Mouse (Mus musculus) heart, embryonic 12.5 days (tissue): Measurements from ENCODE around the gene Ifitm5. TPM values are rescaled to one million over a fixed set of nuclear protein-coding genes. Genes with fewer than 3 reads are reported as not detected.

Experiments used
- ATAC-seq: fragments of 200-750 bp; cut with Nextera tagmentation; 2 replicates; pipeline ENCODE4 v1.8.0; 2017; ENCODE audit warnings: moderate TSS enrichment, moderate library complexity; ENCODE audit not compliant: insufficient number of reproducible peaks, low FRiP score
- H3K27ac ChIP-seq: fragments of 300-500 bp; sonication (generic); 2 replicates; pipeline ENCODE4 v1.5.1; 2016; ENCODE audit warnings: mild to moderate bottlenecking, moderate library complexity; ENCODE audit not compliant: poor library complexity, severe bottlenecking
- H3K27me3 ChIP-seq: fragments of 300-500 bp; sonication (generic); replicated peaks from 2 replicates; pipeline ENCODE4 v1.6.1; 2016; ENCODE audit warnings: mild to moderate bottlenecking, moderate library complexity
- H3K36me3 ChIP-seq: fragments of 300-500 bp; sonication (generic); 2 replicates; pipeline ENCODE4 v1.6.1; 2016; ENCODE audit warnings: mild to moderate bottlenecking, moderate library complexity
- H3K4me1 ChIP-seq: fragments of 300-500 bp; sonication (generic); replicated peaks from 2 replicates; pipeline ENCODE4 v1.6.1; 2016; ENCODE audit warnings: mild to moderate bottlenecking
- H3K4me2 ChIP-seq: fragments of 300-500 bp; sonication (generic); 2 replicates; pipeline ENCODE4 v1.6.1; 2016; ENCODE audit warnings: mild to moderate bottlenecking, moderate library complexity
- H3K4me3 ChIP-seq: fragments of 300-500 bp; sonication (generic); 2 replicates; pipeline ENCODE4 v1.5.1; 2016; ENCODE audit warnings: mild to moderate bottlenecking
- H3K9ac ChIP-seq: fragments of 300-500 bp; sonication (generic); 2 replicates; pipeline ENCODE4 v1.6.1; 2016; ENCODE audit warnings: mild to moderate bottlenecking, moderate library complexity
- H3K9me3 ChIP-seq: fragments of 300-500 bp; sonication (generic); replicated peaks from 2 replicates; pipeline ENCODE4 v1.6.1; 2016; ENCODE audit warnings: mild to moderate bottlenecking, moderate library complexity
- WGBS: fragments of 180-500 bp; shearing (Covaris S2); methylation state at CpG from one replicate; pipeline ENCODE4 v1.1.7; 2016; 5-methylcytosine and 5-hydroxymethylcytosine counted together
- polyA plus RNA-seq: library from polyadenylated mRNA; unstranded; fragments of >200 nt; fragmentation: Nextera tagmentation; extraction: Ambion mirVana; gene quantifications from 2 replicates; pipeline ENCODE4 v1.2.1, GENCODE M21; 2016

Gene Ifitm5
- polyA plus RNA-seq, 1 experiment from 2014 or later, result 2.0 TPM

DNA sequence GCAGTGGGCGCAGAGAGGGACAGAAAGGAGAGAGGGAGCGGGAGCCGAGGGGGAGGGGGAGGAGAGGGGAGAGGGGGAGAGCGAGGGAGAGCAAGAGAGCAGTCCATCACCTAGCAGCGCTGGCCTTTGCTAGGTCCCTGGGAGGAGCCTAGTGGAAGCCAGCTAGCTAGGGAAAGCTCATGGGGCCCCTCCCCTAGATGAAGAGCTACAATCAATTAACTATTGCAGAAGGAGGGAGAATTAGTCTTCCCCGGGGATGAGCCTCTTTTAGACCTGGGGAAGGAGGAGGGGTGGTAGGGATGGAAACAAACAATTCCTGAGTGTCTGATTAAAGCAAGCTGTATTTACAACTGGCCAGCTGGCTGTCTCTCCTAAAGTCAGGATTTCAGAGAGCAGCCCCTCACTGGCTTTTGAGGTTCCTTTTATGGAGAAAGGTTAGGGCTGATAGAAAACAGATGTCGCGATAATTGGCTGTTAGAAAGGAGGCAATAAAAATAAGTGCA lies 10.4 kb downstream of the Ifitm5 start:
- H3K4me1 ChIP-seq, result peaks cover 15% of the 10 kb centered on the region
- H3K27ac ChIP-seq, result no peak overlapping the region
- 0 out of 2 replicates have a peak overlapping the region, but pooled peaks have one; percentile 4 for H3K4me2 ChIP-seq
- peaks cover 1% of the 10 kb centered on the region; the same call in 1 of the 2 replicates for H3K36me3 ChIP-seq
- H3K4me3 ChIP-seq, result no peak overlapping the region
- WGBS, result 14% methylated on average over 8 of the region's 8 CpGs
- no peaks in the 10 kb centered on the region for H3K9me3 ChIP-seq
- ATAC-seq, result no peak
- H3K9ac ChIP-seq, result peak overlapping the region; percentile 37; the same call in 1 of the 2 replicates
- H3K27me3 ChIP-seq, result peaks cover 17% of the 10 kb centered on the region

- H3K4me2 ChIP-seq, result no peak overlapping the region
- no peak overlapping the region for H3K27ac ChIP-seq
Observed at GRCm38 (mm10) chr7:140938896-140939295, 11.2 kb downstream of the Ifitm5 start.

GRCm38 (mm10) chr7:140938436-140938835 lies 11.7 kb downstream of the Ifitm5 start:
- Histone ChIP-seq H3K27ac (no peak overlapping the region), H3K9ac (no peak overlapping the region), H3K4me1 (peaks cover 15% of the 10 kb centered on the region), H3K4me3 (no peak overlapping the region), H3K9me3 (no peaks in the 10 kb centered on the region), H3K36me3 (no peaks in the 10 kb centered on the region), H3K27me3 (peaks cover 17% of the 10 kb centered on the region), H3K4me2 (no peak overlapping the region)
- ATAC-seq, result no peak
- 34% methylated on average over 3 of the region's 3 CpGs for WGBS

More at GRCm38 (mm10) chr7:140938896-140939295, 11.2 kb downstream of the Ifitm5 start:
- Histone ChIP-seq H3K4me3 (no peak overlapping the region), H3K27me3 (peaks cover 17% of the 10 kb centered on the region), H3K9me3 (no peaks in the 10 kb centered on the region), H3K36me3 (no peaks in the 10 kb centered on the region), H3K4me1 (peaks cover 15% of the 10 kb centered on the region), H3K9ac (no peak overlapping the region)
- ATAC-seq, result no peak
- 35% methylated on average over 2 of the region's 2 CpGs for WGBS

GRCm38 (mm10) chr7:140927181-140927580 lies 22.9 kb downstream of the Ifitm5 start:
- Histone ChIP-seq H3K4me3 (no peak overlapping the region), H3K9ac (no peak overlapping the region), H3K9me3 (0 out of 2 replicates have a peak, but pooled peaks cover 7% of the 10 kb centered on the region), H3K36me3 (no peaks in the 10 kb centered on the region), H3K27me3 (peaks cover 51% of the 10 kb centered on the region), H3K27ac (no peak overlapping the region), H3K4me1 (peaks cover 10% of the 10 kb centered on the region), H3K4me2 (no peak overlapping the region)
- 81% methylated on average over 6 of the region's 6 CpGs for WGBS
- no peak for ATAC-seq

GRCm38 (mm10) chr7:140923070-140923775 lies 26.9 kb downstream of the Ifitm5 start:
- Histone ChIP-seq H3K4me1 (peaks cover 11% of the 10 kb centered on the region), H3K27me3 (peaks cover 84% of the 10 kb centered on the region), H3K4me3 (peak overlapping the region; percentile 39), H3K9ac (no peak overlapping the region), H3K36me3 (no peaks in the 10 kb centered on the region), H3K9me3 (no peaks in the 10 kb centered on the region), H3K4me2 (peak overlapping the region; percentile 66), H3K27ac (no peak overlapping the region)
- WGBS, result 24% methylated on average over 30 of the region's 30 CpGs
- no peak for ATAC-seq

DNA sequence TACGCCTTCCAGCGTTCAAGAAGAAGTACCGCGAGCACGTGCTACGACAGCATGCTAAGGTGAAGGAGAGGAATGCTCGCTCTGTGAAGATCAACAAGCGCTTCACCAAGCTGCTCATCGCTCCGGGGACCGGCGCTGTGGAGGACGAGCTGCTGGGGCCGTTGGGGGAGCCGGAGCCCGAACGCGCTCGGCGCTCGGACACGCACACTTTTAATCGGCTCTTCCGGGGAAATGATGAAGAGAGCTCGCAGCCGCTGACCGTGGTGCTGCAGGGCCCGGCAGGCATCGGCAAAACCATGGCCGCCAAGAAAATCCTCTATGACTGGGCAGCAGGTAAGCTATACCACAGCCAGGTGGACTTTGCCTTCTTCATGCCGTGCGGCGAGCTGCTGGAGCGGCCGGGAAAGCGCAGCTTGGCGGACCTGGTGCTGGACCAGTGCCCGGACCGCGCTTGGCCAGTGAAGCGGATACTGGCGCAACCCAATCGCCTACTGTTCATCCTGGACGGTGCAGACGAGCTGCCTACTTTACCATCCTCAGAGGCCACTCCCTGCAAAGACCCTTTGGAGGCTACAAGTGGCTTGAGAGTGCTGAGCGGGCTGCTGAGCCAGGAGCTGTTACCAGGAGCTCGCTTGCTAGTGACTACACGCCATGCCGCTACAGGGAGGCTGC lies 27.6 kb downstream of the Ifitm5 start:
- Histone ChIP-seq H3K27ac (no peak overlapping the region), H3K36me3 (no peaks in the 10 kb centered on the region), H3K9me3 (no peaks in the 10 kb centered on the region), H3K9ac (peak overlapping the region; percentile 11; the same call in 1 of the 2 replicates), H3K4me1 (peaks cover 11% of the 10 kb centered on the region), H3K4me2 (peak overlapping the region; percentile 66), H3K27me3 (peaks cover 89% of the 10 kb centered on the region), H3K4me3 (peak overlapping the region; percentile 39)
- ATAC-seq, result no peak
- 3% methylated on average over 49 of the region's 49 CpGs for WGBS

DNA sequence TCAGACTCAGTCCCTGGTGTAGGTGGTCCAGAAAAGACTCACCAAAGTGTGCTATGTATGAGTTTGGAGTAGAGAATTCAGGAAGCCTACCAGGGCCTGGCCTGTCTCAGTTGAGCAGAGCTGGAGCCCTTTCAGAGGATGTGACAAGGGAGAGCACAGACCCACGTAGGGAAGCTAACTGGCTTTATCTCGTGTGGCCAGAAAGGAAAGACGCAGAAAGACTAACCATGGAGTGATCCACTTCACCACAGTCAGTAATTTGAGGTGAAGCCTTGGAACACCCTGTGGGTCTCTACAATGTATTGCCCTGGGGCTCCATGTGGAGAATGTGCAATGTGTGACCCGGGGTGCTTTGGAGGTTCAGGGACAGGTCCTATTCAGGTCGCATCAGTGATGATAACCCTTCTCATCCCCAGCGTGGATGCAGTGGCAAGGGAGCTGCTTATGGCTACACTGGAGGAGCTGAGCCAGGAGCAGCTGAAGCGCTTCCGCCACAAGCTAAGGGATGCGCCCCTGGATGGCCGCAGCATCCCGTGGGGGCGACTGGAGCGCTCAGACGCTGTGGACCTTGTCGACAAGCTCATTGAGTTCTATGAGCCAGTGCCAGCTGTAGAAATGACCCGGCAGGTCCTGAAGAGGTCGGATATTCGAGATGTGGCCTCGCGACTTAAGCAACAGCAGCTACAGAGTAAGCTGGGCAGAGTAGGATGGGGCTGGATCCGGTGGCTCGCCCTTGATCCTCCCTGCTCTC lies 28.7 kb downstream of the Ifitm5 start:
- H3K9ac ChIP-seq, result no peak overlapping the region
- H3K9me3 ChIP-seq, result no peaks in the 10 kb centered on the region
- WGBS, result 22% methylated on average over 22 of the region's 22 CpGs
- H3K36me3 ChIP-seq, result no peaks in the 10 kb centered on the region
- ATAC-seq, result no peak
- peaks cover 87% of the 10 kb centered on the region for H3K27me3 ChIP-seq
- H3K4me2 ChIP-seq, result no peak overlapping the region
- H3K4me3 ChIP-seq, result no peak overlapping the region
- H3K27ac ChIP-seq, result no peak overlapping the region
- peaks cover 11% of the 10 kb centered on the region for H3K4me1 ChIP-seq

GRCm38 (mm10) chr7:140920418-140921029 lies 29.6 kb downstream of the Ifitm5 start, which contains the start of gene Nlrp6:
Gene Nlrp6 (plus strand): TSS chr7:140920902.
- Histone ChIP-seq H3K9me3 (no peaks in the 10 kb centered on the region), H3K9ac (no peak within 1 kb of the TSS), H3K4me3 (no peak within 1 kb of the TSS), H3K36me3 (no peaks in the 10 kb centered on the region), H3K27ac (no peak within 1 kb of the TSS), H3K27me3 (peaks cover 85% of the 10 kb centered on the region), H3K4me1 (peaks cover 11% of the 10 kb centered on the region), H3K4me2 (no peak within 1 kb of the TSS)
- no peak for ATAC-seq
- 71% methylated on average over 8 of the region's 8 CpGs for WGBS

GRCm38 (mm10) chr7:140919911-140920310 lies 30.2 kb downstream of the Ifitm5 start:
- no peak for ATAC-seq
- peaks cover 11% of the 10 kb centered on the region for H3K4me1 ChIP-seq
- no peak overlapping the region for H3K27ac ChIP-seq
- no peak overlapping the region for H3K4me3 ChIP-seq
- no peaks in the 10 kb centered on the region for H3K36me3 ChIP-seq
- 38% methylated on average over 4 of the region's 4 CpGs for WGBS
- no peaks in the 10 kb centered on the region for H3K9me3 ChIP-seq
- no peak overlapping the region for H3K9ac ChIP-seq
- peaks cover 80% of the 10 kb centered on the region for H3K27me3 ChIP-seq
- no peak overlapping the region for H3K4me2 ChIP-seq

DNA sequence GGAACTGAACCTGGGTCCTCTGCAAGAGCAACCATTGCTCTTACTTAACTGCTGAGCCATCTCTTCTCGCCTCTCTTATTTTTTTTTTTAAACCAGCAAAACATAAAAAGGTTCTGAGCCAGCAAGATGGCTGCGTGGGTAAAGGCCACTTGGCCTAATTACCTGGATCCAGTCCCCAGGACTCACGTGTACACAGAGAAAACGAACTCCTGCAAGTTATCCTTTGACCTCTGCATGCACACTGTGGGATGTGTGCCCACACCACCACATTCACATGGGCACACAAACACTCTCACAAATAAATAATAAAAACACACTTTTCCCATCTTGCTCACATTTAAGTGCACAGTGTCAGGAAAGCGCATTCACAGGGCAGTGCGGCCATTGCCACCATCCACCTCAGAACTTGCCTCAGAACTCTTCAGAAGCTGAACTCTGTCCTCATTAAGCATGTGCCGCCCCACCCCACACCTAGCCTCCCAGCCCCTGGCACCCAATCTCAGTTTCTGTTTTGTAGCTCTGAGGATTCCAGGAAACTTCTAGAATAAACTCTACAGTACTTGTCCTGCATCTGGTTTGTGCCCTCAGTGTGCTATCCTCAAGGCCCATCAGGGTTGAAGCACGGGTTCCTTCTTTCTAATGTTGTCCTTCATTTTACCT lies 35.9 kb downstream of the Ifitm5 start:
- 80% methylated on average over 8 of the region's 8 CpGs for WGBS
- Histone ChIP-seq H3K4me2 (no peak overlapping the region), H3K4me3 (no peak overlapping the region), H3K9ac (no peak overlapping the region), H3K27me3 (peaks cover 34% of the 10 kb centered on the region), H3K36me3 (no peaks in the 10 kb centered on the region), H3K27ac (no peak overlapping the region), H3K9me3 (no peaks in the 10 kb centered on the region), H3K4me1 (no peaks in the 10 kb centered on the region)
- ATAC-seq, result no peak
